Mouse (Mus musculus): ENCODE results near the gene Oat.

Oat gene

DNA sequence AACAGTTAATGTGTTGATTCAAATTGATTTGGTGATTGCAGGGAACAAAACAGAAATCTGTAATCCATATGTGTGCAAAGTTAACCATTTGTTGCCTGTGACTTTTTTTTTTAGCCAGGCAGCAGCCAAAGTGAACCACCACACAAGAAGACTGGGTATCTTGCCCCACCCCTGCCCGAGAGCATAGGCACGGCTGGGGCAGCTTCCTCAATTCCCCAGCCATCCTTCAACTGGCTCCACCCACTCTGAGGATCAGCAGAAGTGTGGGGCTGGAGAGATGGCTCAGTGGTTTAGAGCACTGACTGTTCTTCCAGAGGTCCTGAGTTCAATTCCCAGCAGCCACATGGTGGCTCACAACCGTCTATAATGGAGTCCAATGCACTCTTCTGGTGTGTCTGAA, 34.6 kb downstream of the Oat start:
- no peak for DNase-seq (ENCODE audit: low read depth, low spot score)

- DNase-seq (ENCODE audit: low read depth, low spot score) = no peak
Observed at GRCm38 (mm10) chr7:132540597-132540996, 35.6 kb downstream of the Oat start.

DNA sequence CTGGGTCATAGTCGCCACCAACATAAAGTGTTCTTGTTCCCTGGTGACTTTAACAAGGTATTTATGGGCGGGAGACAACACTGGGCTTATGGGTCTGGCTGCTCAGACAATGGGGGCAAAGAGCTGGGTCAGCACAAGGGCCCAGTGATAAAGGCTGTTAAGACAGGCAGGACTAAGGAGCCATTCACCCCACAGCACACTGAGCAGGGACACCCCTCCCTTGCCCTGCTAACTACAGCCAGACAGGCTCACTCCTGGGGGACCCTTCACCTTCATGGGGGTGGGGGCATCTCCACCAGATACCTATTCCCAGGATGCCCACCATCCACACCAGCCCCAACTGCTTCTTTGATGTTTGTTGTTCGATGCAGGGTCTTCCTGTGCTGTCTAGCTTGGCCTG, 47.0 kb downstream of the Oat start:
- no peak for DNase-seq (ENCODE audit: low read depth, low spot score)

- no peak for DNase-seq (ENCODE audit: low read depth, low spot score)
Observed at GRCm38 (mm10) chr7:132513419-132513982, 62.7 kb downstream of the Oat start.

DNA sequence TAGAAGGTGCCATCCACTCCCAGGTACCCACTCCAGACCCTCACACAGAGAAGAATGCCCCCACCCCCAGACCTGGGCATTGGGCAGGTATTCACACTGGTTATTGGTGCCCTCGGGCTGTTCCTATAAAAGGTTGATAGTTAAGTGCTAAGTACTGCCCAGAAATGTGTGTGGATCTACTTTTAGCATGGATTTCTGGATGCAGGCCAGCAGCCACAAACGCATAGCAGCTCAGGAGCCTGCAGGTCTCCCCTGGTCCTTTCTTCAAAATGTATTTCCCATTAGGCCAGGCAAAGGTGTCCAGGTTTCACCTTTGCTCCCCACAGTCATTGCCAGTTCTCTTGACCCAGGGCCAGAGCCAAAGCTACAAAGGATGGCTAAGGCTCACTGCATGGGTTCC, 67.1 kb downstream of the Oat start:
- DNase-seq (ENCODE audit: low read depth, low spot score) = no peak

All from WW6 (cell line).